Mouse (Mus musculus) limb, embryonic 10.5 days (tissue): Measurements from ENCODE around the gene Acss1. TPM values are rescaled to one million over a fixed set of nuclear protein-coding genes. Genes with fewer than 3 reads are reported as not detected.

ENCODE experiments used
- DNase-seq: peaks from one replicate; pipeline ENCODE4 v3.0.0-alpha.2; 2017; ENCODE audit warnings: low spot score
- H3K27ac ChIP-seq: fragments of 300-500 bp; sonication (generic); 2 replicates; pipeline ENCODE4 v1.5.1; 2016; ENCODE audit warnings: mild to moderate bottlenecking
- H3K27me3 ChIP-seq: fragments of 300-500 bp; sonication (generic); 2 replicates; pipeline ENCODE4 v1.6.1; 2016; ENCODE audit warnings: low read depth, mild to moderate bottlenecking; ENCODE audit not compliant: poor library complexity, severe bottlenecking
- H3K36me3 ChIP-seq: fragments of 300-500 bp; sonication (generic); 2 replicates; pipeline ENCODE4 v1.6.1; 2016; ENCODE audit warnings: mild to moderate bottlenecking, moderate library complexity
- H3K4me1 ChIP-seq: fragments of 300-500 bp; sonication (generic); 2 replicates; pipeline ENCODE4 v1.6.1; 2016
- H3K4me3 ChIP-seq: fragments of 300-500 bp; sonication (generic); 2 replicates; pipeline ENCODE4 v1.5.1; 2016; ENCODE audit warnings: mild to moderate bottlenecking, moderate library complexity
- H3K9me3 ChIP-seq: fragments of 300-500 bp; sonication (generic); replicated peaks from 2 replicates; pipeline ENCODE4 v1.6.1; 2016; ENCODE audit warnings: mild to moderate bottlenecking
- WGBS: fragments of 180-500 bp; shearing (Covaris S2); methylation state at CpG from one replicate; pipeline ENCODE4 v1.1.7; 2016; 5-methylcytosine and 5-hydroxymethylcytosine counted together
- polyA plus RNA-seq: library from polyadenylated mRNA; unstranded; fragments of >200 nt; fragmentation: Nextera tagmentation; extraction: Ambion mirVana; gene quantifications from 2 replicates; pipeline ENCODE4 v1.2.1, GENCODE M21; 2016

Acss1 gene
- polyA plus RNA-seq, 1 experiment from 2014 or later: 3.4 TPM

GRCm38 (mm10) chr2:150645225-150645624 lies 23.1 kb downstream of the Acss1 start:
- Histone ChIP-seq H3K27me3 (no peaks in the 10 kb centered on the region), H3K27ac (no peak overlapping the region), H3K4me3 (no peak overlapping the region), H3K9me3 (no peaks in the 10 kb centered on the region), H3K36me3 (no peaks in the 10 kb centered on the region), H3K4me1 (peaks cover 7% of the 10 kb centered on the region)
- DNase-seq: no peak
- 88% methylated on average over 4 of the region's 4 CpGs for WGBS

- WGBS: 78% methylated on average over 8 of the region's 8 CpGs
- H3K9me3 ChIP-seq: no peaks in the 10 kb centered on the region
Measured at GRCm38 (mm10) chr2:150643726-150644415, 24.4 kb downstream of the Acss1 start.

GRCm38 (mm10) chr2:150643166-150643565 lies 25.1 kb downstream of the Acss1 start:
- Histone ChIP-seq H3K36me3 (no peaks in the 10 kb centered on the region), H3K27me3 (no peaks in the 10 kb centered on the region), H3K27ac (no peak overlapping the region), H3K4me3 (no peak overlapping the region), H3K9me3 (no peaks in the 10 kb centered on the region), H3K4me1 (no peaks in the 10 kb centered on the region)
- DNase-seq: no peak
- 94% methylated on average over 1 of the region's 1 CpGs for WGBS

More at GRCm38 (mm10) chr2:150643726-150644415, 24.4 kb downstream of the Acss1 start:
- no peak overlapping the region for H3K27ac ChIP-seq
- H3K36me3 ChIP-seq: no peaks in the 10 kb centered on the region
- H3K27me3 ChIP-seq: no peaks in the 10 kb centered on the region
- no peak for DNase-seq
- no peak overlapping the region for H3K4me3 ChIP-seq
- no peaks in the 10 kb centered on the region for H3K4me1 ChIP-seq

GRCm38 (mm10) chr2:150638370-150638733 lies 29.9 kb downstream of the Acss1 start:
- H3K27me3 ChIP-seq: no peaks in the 10 kb centered on the region
- no peak for DNase-seq
- 43% methylated on average over 2 of the region's 2 CpGs for WGBS
- no peaks in the 10 kb centered on the region for H3K4me1 ChIP-seq
- no peaks in the 10 kb centered on the region for H3K9me3 ChIP-seq
- no peak overlapping the region for H3K27ac ChIP-seq
- no peak overlapping the region for H3K4me3 ChIP-seq
- no peaks in the 10 kb centered on the region for H3K36me3 ChIP-seq

GRCm38 (mm10) chr2:150637702-150638369 lies 30.5 kb downstream of the Acss1 start:
- Histone ChIP-seq H3K27me3 (no peaks in the 10 kb centered on the region), H3K4me3 (no peak overlapping the region), H3K9me3 (no peaks in the 10 kb centered on the region), H3K36me3 (no peaks in the 10 kb centered on the region), H3K4me1 (no peaks in the 10 kb centered on the region), H3K27ac (no peak overlapping the region)
- DNase-seq: no peak
- WGBS: 67% methylated on average over 6 of the region's 6 CpGs

GRCm38 (mm10) chr2:150635877-150636446 lies 32.3 kb downstream of the Acss1 start:
- no peak overlapping the region for H3K4me3 ChIP-seq
- H3K36me3 ChIP-seq: no peaks in the 10 kb centered on the region
- 84% methylated on average over 3 of the region's 3 CpGs for WGBS
- H3K4me1 ChIP-seq: no peaks in the 10 kb centered on the region
- H3K9me3 ChIP-seq: no peaks in the 10 kb centered on the region
- DNase-seq: no peak
- no peak overlapping the region for H3K27ac ChIP-seq
- H3K27me3 ChIP-seq: no peaks in the 10 kb centered on the region

GRCm38 (mm10) chr2:150629255-150629654 lies 39.0 kb downstream of the Acss1 start:
- Histone ChIP-seq H3K27ac (no peak overlapping the region), H3K27me3 (no peaks in the 10 kb centered on the region), H3K36me3 (no peaks in the 10 kb centered on the region), H3K4me1 (peaks cover 5% of the 10 kb centered on the region; the same call in 1 of the 2 replicates), H3K4me3 (no peak overlapping the region), H3K9me3 (no peaks in the 10 kb centered on the region)
- DNase-seq: no peak
- WGBS: 89% methylated on average over 4 of the region's 4 CpGs

- Histone ChIP-seq H3K36me3 (no peaks in the 10 kb centered on the region), H3K4me1 (peaks cover 5% of the 10 kb centered on the region; the same call in 1 of the 2 replicates), H3K27ac (no peak overlapping the region), H3K9me3 (no peaks in the 10 kb centered on the region), H3K27me3 (no peaks in the 10 kb centered on the region), H3K4me3 (no peak overlapping the region)
- 76% methylated on average over 6 of the region's 6 CpGs for whole genome bisulfite sequencing
- DNase-seq: no peak
Measured at GRCm38 (mm10) chr2:150627140-150627539, 41.2 kb downstream of the Acss1 start.

- Histone ChIP-seq H3K4me3 (no peak overlapping the region), H3K4me1 (peaks cover 5% of the 10 kb centered on the region; the same call in 1 of the 2 replicates), H3K27ac (no peak overlapping the region), H3K36me3 (no peaks in the 10 kb centered on the region), H3K27me3 (no peaks in the 10 kb centered on the region), H3K9me3 (no peaks in the 10 kb centered on the region)
- 95% methylated on average over 8 of the region's 8 CpGs for WGBS
- no peak for DNase-seq
Measured at GRCm38 (mm10) chr2:150624926-150625325, 43.4 kb downstream of the Acss1 start.

- Histone ChIP-seq H3K27ac (no peak overlapping the region), H3K27me3 (no peaks in the 10 kb centered on the region), H3K4me1 (peaks cover 11% of the 10 kb centered on the region), H3K4me3 (no peak overlapping the region), H3K9me3 (no peaks in the 10 kb centered on the region), H3K36me3 (no peaks in the 10 kb centered on the region)
- DNase-seq: no peak
- 91% methylated on average over 3 of the region's 3 CpGs for WGBS
Measured at GRCm38 (mm10) chr2:150623957-150624356, 44.3 kb downstream of the Acss1 start.

GRCm38 (mm10) chr2:150621698-150622097 lies 46.6 kb downstream of the Acss1 start:
- Histone ChIP-seq H3K36me3 (no peaks in the 10 kb centered on the region), H3K9me3 (no peaks in the 10 kb centered on the region), H3K27me3 (no peaks in the 10 kb centered on the region), H3K4me3 (no peak overlapping the region), H3K27ac (no peak overlapping the region), H3K4me1 (peaks cover 6% of the 10 kb centered on the region)
- WGBS: 83% methylated on average over 3 of the region's 3 CpGs
- DNase-seq: no peak

- Histone ChIP-seq H3K27me3 (no peaks in the 10 kb centered on the region), H3K9me3 (no peaks in the 10 kb centered on the region), H3K4me3 (no peak overlapping the region), H3K36me3 (no peaks in the 10 kb centered on the region), H3K4me1 (peaks cover 11% of the 10 kb centered on the region), H3K27ac (no peak overlapping the region)
- 76% methylated on average over 3 of the region's 3 CpGs for WGBS
- no peak for DNase-seq
Measured at GRCm38 (mm10) chr2:150610097-150610496, 58.2 kb downstream of the Acss1 start.

- peak; percentile 57 for DNase-seq
- no peaks in the 10 kb centered on the region for H3K36me3 ChIP-seq
- H3K27ac ChIP-seq: no peak overlapping the region
- no peaks in the 10 kb centered on the region for H3K27me3 ChIP-seq
- H3K4me3 ChIP-seq: peak overlapping the region; percentile 73
- H3K4me1 ChIP-seq: peaks cover 11% of the 10 kb centered on the region
- 2% methylated on average over 10 of the region's 10 CpGs for WGBS
- H3K9me3 ChIP-seq: no peaks in the 10 kb centered on the region
Measured at GRCm38 (mm10) chr2:150608872-150609560, 59.3 kb downstream of the Acss1 start.
